Mouse (Mus musculus) embryonic facial prominence, embryonic 11.5 days (tissue): ENCODE data around the gene Gm3468. TPM values are rescaled to one million over a fixed set of nuclear protein-coding genes. Genes with fewer than 3 reads are reported as not detected.
"Not testable (repeated sequence)": the region's sequence is repeated elsewhere in the genome, so short reads cannot be mapped to it uniquely, and the experiment has no call there.

Experiments used
- ATAC-seq: fragments of 200-750 bp; cut with Nextera tagmentation; replicated peaks from 2 replicates; pipeline ENCODE4 v1.8.0; 2017; ENCODE audit warnings: low read depth; ENCODE audit not compliant: insufficient number of reproducible peaks, low FRiP score, low TSS enrichment
- DNase-seq: peaks from one replicate; pipeline ENCODE4 v3.0.0-alpha.2; 2015; ENCODE audit warnings: low spot score
- H3K27ac ChIP-seq: fragments of 300-500 bp; sonication (generic); replicated peaks from 2 replicates; pipeline ENCODE4 v1.5.1; 2014; ENCODE audit warnings: mild to moderate bottlenecking, low read depth, low read length, control low read depth
- H3K27me3 ChIP-seq: fragments of 300-500 bp; sonication (generic); 2 replicates; pipeline ENCODE4 v1.6.1; 2014; ENCODE audit warnings: mild to moderate bottlenecking, low read length, moderate library complexity, mixed read lengths; ENCODE audit not compliant: control insufficient read depth, insufficient read depth
- H3K36me3 ChIP-seq: fragments of 300-500 bp; sonication (generic); replicated peaks from 2 replicates; pipeline ENCODE4 v1.6.1; 2014; ENCODE audit warnings: low read depth, mild to moderate bottlenecking, low read length, moderate library complexity, mixed read lengths; ENCODE audit not compliant: control insufficient read depth, insufficient read depth
- H3K4me1 ChIP-seq: fragments of 300-500 bp; sonication (generic); 2 replicates; pipeline ENCODE4 v1.6.1; 2014; ENCODE audit warnings: low read length, mixed read lengths; ENCODE audit not compliant: control insufficient read depth, insufficient read depth
- H3K4me2 ChIP-seq: fragments of 300-500 bp; sonication (generic); 2 replicates; pipeline ENCODE4 v1.6.1; 2014; ENCODE audit warnings: low read depth, mild to moderate bottlenecking, control low read depth, low read length, moderate library complexity
- H3K4me3 ChIP-seq: fragments of 300-500 bp; sonication (generic); 2 replicates; pipeline ENCODE4 v1.5.1; 2014; ENCODE audit warnings: low read depth, low read length, control low read depth
- H3K9ac ChIP-seq: fragments of 300-500 bp; sonication (generic); replicated peaks from 2 replicates; pipeline ENCODE4 v1.6.1; 2014; ENCODE audit warnings: mild to moderate bottlenecking, control low read depth, low read length
- H3K9me3 ChIP-seq: fragments of 300-500 bp; sonication (generic); replicated peaks from 2 replicates; pipeline ENCODE4 v1.6.1; 2016; ENCODE audit warnings: mild to moderate bottlenecking, low read length, inconsistent platforms, mixed read lengths; ENCODE audit not compliant: control insufficient read depth
- WGBS: fragments of 180-500 bp; shearing (Covaris S2); extraction: QIAGEN DNeasy Blood & Tissue Kit; methylation state at CpG from one replicate; pipeline ENCODE4 v1.1.7; 2014; 5-methylcytosine and 5-hydroxymethylcytosine counted together
- polyA plus RNA-seq: library from polyadenylated mRNA; unstranded; fragments of >200 nt; fragmentation: Nextera tagmentation; extraction: Ambion mirVana; gene quantifications from 2 replicates; pipeline ENCODE4 v1.2.1, GENCODE M21; 2014

Gm3468 gene
- polyA plus RNA-seq: 2.8 and 4.3 TPM in 2 replicates

GRCm38 (mm10) chr14:6108272-6108925 is at the start of gene Gm3468:
TSS of gene Gm3468 (minus strand) at chr14:6108665.
- H3K4me1 ChIP-seq, H3K4me2 ChIP-seq, H3K9me3 ChIP-seq, H3K36me3 ChIP-seq, H3K27ac ChIP-seq, H3K27me3 ChIP-seq: not testable (repeated sequence)
- Histone ChIP-seq H3K9ac (peak within 1 kb of the TSS; percentile 32), H3K4me3 (peak within 1 kb of the TSS; percentile 30)
- DNase-seq: peak; percentile 81
- ATAC-seq: peak; percentile 88; the same call in 1 of the 2 replicates
- WGBS: under 1% methylated on average over 42 of the region's 51 CpGs

GRCm38 (mm10) chr14:6125707-6126106 is 17.2 kb upstream of the Gm3468 start, which contains the start of gene Gm3476:
TSS of gene Gm3476 (minus strand) at chr14:6125807.
- not testable (repeated sequence) for H3K9me3 ChIP-seq, DNase-seq, H3K4me3 ChIP-seq, H3K27me3 ChIP-seq, ATAC-seq, H3K27ac ChIP-seq, H3K36me3 ChIP-seq, H3K4me1 ChIP-seq, H3K9ac ChIP-seq, H3K4me2 ChIP-seq
- WGBS: no CpG with 5 or more reads among the region's 1 CpGs

GRCm38 (mm10) chr14:6107500-6107899 is 965 bp downstream of the Gm3468 start:
- not testable (repeated sequence) for H3K27me3 ChIP-seq, ATAC-seq, H3K4me1 ChIP-seq, H3K9ac ChIP-seq, H3K36me3 ChIP-seq, H3K4me2 ChIP-seq, H3K4me3 ChIP-seq, H3K9me3 ChIP-seq, H3K27ac ChIP-seq
- 14% methylated on average over 8 of the region's 9 CpGs for WGBS
- peak; percentile 5 for DNase-seq

- H3K9ac ChIP-seq, H3K27ac ChIP-seq, DNase-seq, H3K9me3 ChIP-seq, H3K4me3 ChIP-seq, H3K4me1 ChIP-seq, H3K27me3 ChIP-seq, H3K36me3 ChIP-seq, H3K4me2 ChIP-seq, ATAC-seq: not testable (repeated sequence)
- WGBS: 85% methylated on average over 2 of the region's 3 CpGs
Measured at GRCm38 (mm10) chr14:6093842-6094241, 14.6 kb downstream of the Gm3468 start, which contains the start of gene Gm8206. TSS of gene Gm8206 (minus strand) at chr14:6093942.

GRCm38 (mm10) chr14:6058167-6058566 is 50.3 kb downstream of the Gm3468 start, which contains the start of gene Gm6337:
TSS of gene Gm6337 (minus strand) at chr14:6058267.
- H3K9ac ChIP-seq, H3K4me3 ChIP-seq, H3K36me3 ChIP-seq, H3K4me2 ChIP-seq, ATAC-seq, H3K4me1 ChIP-seq, H3K9me3 ChIP-seq, H3K27me3 ChIP-seq, H3K27ac ChIP-seq, DNase-seq: not testable (repeated sequence)
- 87% methylated on average over 3 of the region's 4 CpGs for WGBS

Other genes starting within 250 kb of the Gm3468 start
- gene Gm8237, start 228.3 kb downstream of the Gm3468 start, polyA plus RNA-seq: 0.17 and 0.39 TPM in 2 replicates
- gene Gm3248, start 146.9 kb downstream of the Gm3468 start, polyA plus RNA-seq: 0.52 and 0.99 TPM in 2 replicates
- gene Gm3453, start 129.5 kb downstream of the Gm3468 start, polyA plus RNA-seq: not detected in 2 replicates
- gene Gm6337, start 50.4 kb downstream of the Gm3468 start, polyA plus RNA-seq: not detected in 2 replicates
- gene Gm8206, start 14.7 kb downstream of the Gm3468 start, polyA plus RNA-seq: 1.3 and 2.2 TPM in 2 replicates
- not detected in 2 replicates for gene Gm3476, start 17.1 kb upstream of the Gm3468 start, polyA plus RNA-seq
- gene Gm21560, start 110.6 kb upstream of the Gm3468 start, polyA plus RNA-seq: not detected in 2 replicates
- gene Gm3411, start 178.6 kb upstream of the Gm3468 start, polyA plus RNA-seq: 1.5 and 2.3 TPM in 2 replicates
- not detected in 2 replicates for gene Gm21103, start 196.2 kb upstream of the Gm3468 start, polyA plus RNA-seq
- gene Gm3618, start 235.0 kb upstream of the Gm3468 start, polyA plus RNA-seq: not detected in 2 replicates